In the genomic region with DNA sequence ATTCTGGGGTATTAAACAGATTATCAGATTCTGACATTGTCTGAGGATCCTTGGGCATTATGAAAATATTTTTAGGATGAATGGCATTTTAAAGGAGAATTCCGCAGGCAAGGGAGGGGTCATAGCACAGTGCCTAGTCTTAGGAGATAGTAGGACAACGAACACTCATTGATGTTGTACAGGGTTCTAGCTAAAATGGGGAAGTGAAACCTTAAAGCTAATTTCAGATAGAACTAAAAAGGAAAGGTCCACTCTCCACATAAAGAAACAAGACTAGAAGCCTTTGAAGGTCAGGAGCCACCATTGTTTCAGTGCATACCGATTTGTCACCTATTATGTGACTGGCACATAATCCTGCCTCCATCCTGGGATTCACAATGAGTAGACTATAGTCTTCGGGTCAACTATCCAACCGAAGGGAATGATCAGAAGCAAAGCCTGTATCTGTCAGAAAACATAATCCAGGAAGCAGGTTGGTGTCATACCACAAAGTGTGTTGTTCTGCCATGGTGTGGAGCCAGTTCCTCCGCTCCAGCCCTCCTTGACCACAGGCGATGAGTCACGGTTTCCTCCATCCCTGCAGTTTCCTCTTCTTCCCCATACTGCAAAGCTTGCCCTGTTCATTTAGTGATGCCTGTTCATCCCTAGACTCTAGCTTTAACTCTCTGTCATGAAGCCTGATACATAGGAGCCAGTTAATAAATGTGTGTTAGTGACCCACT, we compare ENCODE assay signal across 14 mouse cellular contexts.
A peak's percentile ranks its signal among the peaks of the same experiment; 100 is the strongest.
DNase-seq lines count a peak whose midpoint lies in the region; ATAC-seq and TF ChIP-seq lines count a peak whose summit lies in the region.
"Had no signal": no experiment of that assay in that cellular context is flagged by ENCODE, and none has a peak within 500 bp of the region (broad histone marks: within the 10 kb centered on the region; RNA-seq: fewer than 3 reads in every experiment).

No protein-coding gene starts in this region.

- no peak for TF ChIP-seq POLR2A in CH12.LX (IDR thresholded peaks at IDR 0.05; ENCODE audit: low read depth, low read length)
- no peak for TF ChIP-seq POLR2A in myocyte (IDR thresholded peaks at IDR 0.05; ENCODE audit: insufficient read length, low read depth)

- no peaks in the 10 kb centered on the region for H3K9me3 ChIP-seq in CH12.LX (replicated peaks; ENCODE audit: low read length)
- H3K9me3 ChIP-seq in hindbrain, postnatal 0 days (ENCODE audit: low read length), result no peaks in the 10 kb centered on the region
- H3K9me3 ChIP-seq in limb, embryonic 10.5 days (replicated peaks), result no peaks in the 10 kb centered on the region
- H3K9me3 ChIP-seq: heart, embryonic 15.5 days; limb, embryonic 15.5 days had no signal

- peak; percentile 92 to 93 for ATAC-seq in hematopoietic stem cell, adult 5-6 weeks (replicated peaks in 1 of 2; ENCODE audit: insufficient read depth in 1 of 2, low FRiP score in 2 of 2, low TSS enrichment in 1 of 2, low read depth in 1 of 2, poor library complexity in 2 of 2, severe bottlenecking in 2 of 2)
- no peak for ATAC-seq in hindbrain, postnatal 0 days
- ATAC-seq: activated CD4-positive, CD25-positive, alpha-beta regulatory T cell, adult 4 months; inflammation-experienced regulatory T-cells, adult 6 months had no signal

- in situ Hi-C loops in CH12.LX (cut with MboI; ENCODE audit: low pct_ligation_motif_present, low pct_unique_long_range_greater_than_20kb, low sequenced_read_pairs), result no loop called here

- TF ChIP-seq EP300 in CH12.LX (IDR thresholded peaks at IDR 0.05; ENCODE audit: low read length), result peak; percentile 94

- no peak for TF ChIP-seq CTCF in CH12.LX (conservative IDR thresholded peaks at IDR 0.05 in 1 of 2, IDR thresholded peaks at IDR 0.05 in 1 of 2; ENCODE audit: low read depth in 2 of 2, low read length in 2 of 2)
- TF ChIP-seq CTCF in hindbrain, postnatal 0 days (IDR thresholded peaks at IDR 0.05; ENCODE audit: low read depth), result no peak

- H3K36me3 ChIP-seq in CH12.LX (replicated peaks in 1 of 2; ENCODE audit: control insufficient read depth in 1 of 2, insufficient read depth in 1 of 2, low read length in 1 of 2) (no peaks in the 10 kb centered on the region), myocyte (ENCODE audit: control insufficient read depth, insufficient read depth) (no peaks in the 10 kb centered on the region)
- no peaks in the 10 kb centered on the region for H3K36me3 ChIP-seq in hindbrain, postnatal 0 days (ENCODE audit: insufficient read depth, low read length)
- H3K36me3 ChIP-seq in limb, embryonic 10.5 days, result no peaks in the 10 kb centered on the region
- H3K36me3 ChIP-seq: heart, embryonic 15.5 days; limb, embryonic 15.5 days had no signal

- peaks cover 12 to 50% of the 10 kb centered on the region in 2 experiments for H3K4me1 ChIP-seq in CH12.LX (ENCODE audit: control insufficient read depth in 1 of 2, insufficient read depth in 2 of 2)
- H3K4me1 ChIP-seq in hindbrain, postnatal 0 days (ENCODE audit: insufficient read depth, low read length), result no peaks in the 10 kb centered on the region
- H3K4me1 ChIP-seq in limb, embryonic 10.5 days, result no peaks in the 10 kb centered on the region
- H3K4me1 ChIP-seq: limb, embryonic 15.5 days had no signal

- H3K4me3 ChIP-seq in CH12.LX (replicated peaks in 1 of 3; ENCODE audit: low read depth in 2 of 3, low read length in 2 of 3, poor library complexity in 1 of 3) (peak overlapping the region in 1 of 3 experiments; percentile 37), myocyte (no peak overlapping the region)
- H3K4me3 ChIP-seq in hindbrain, postnatal 0 days (ENCODE audit: low read length), result no peak overlapping the region
- H3K4me3 ChIP-seq in limb, embryonic 10.5 days, result no peak overlapping the region
- H3K4me3 ChIP-seq: heart, embryonic 15.5 days; limb, embryonic 15.5 days had no signal

- H3ac ChIP-seq in myocyte (ENCODE audit: control insufficient read depth, insufficient read length), result no peak overlapping the region

- H3K27ac ChIP-seq in CH12.LX (ENCODE audit: insufficient read depth, low read depth), result peak overlapping the region; percentile 83
- H3K27ac ChIP-seq in hindbrain, postnatal 0 days, result no peak overlapping the region
- H3K27ac ChIP-seq in limb, embryonic 10.5 days, result no peak overlapping the region
- H3K27ac ChIP-seq: heart, embryonic 15.5 days; limb, embryonic 15.5 days had no signal

- dilution Hi-C loops in CH12.LX (cut with MboI; ENCODE audit: extremely low pct_ligation_motif_present, extremely low pct_unique_long_range_greater_than_20kb, low sequenced_read_pairs), result no loop called here

- no peaks in the 10 kb centered on the region for H3K27me3 ChIP-seq in CH12.LX (replicated peaks)
- H3K27me3 ChIP-seq in myocyte (ENCODE audit: control insufficient read depth, insufficient read depth, insufficient read length), result no peaks in the 10 kb centered on the region
- H3K27me3 ChIP-seq in hindbrain, postnatal 0 days (ENCODE audit: insufficient read depth, low read length), result no peaks in the 10 kb centered on the region
- H3K27me3 ChIP-seq in limb, embryonic 10.5 days (ENCODE audit: low read depth, poor library complexity, severe bottlenecking), result no peaks in the 10 kb centered on the region
- H3K27me3 ChIP-seq: heart, embryonic 15.5 days; limb, embryonic 15.5 days had no signal

- H3K4me2 ChIP-seq in CH12.LX (ENCODE audit: insufficient read depth, low read depth, poor library complexity, severe bottlenecking), result peak overlapping the region; percentile 91
- peak overlapping the region; percentile 35 for H3K4me2 ChIP-seq in myocyte (ENCODE audit: low read depth)
- H3K4me2 ChIP-seq in hindbrain, postnatal 0 days (ENCODE audit: low read depth, low read length), result no peak overlapping the region
- H3K4me2 ChIP-seq: heart, embryonic 15.5 days; limb, embryonic 15.5 days had no signal

- no peak; the same call in 1 of the 2 replicates for TF ChIP-seq RAD21 in CH12.LX (IDR thresholded peaks at IDR 0.05; ENCODE audit: low read depth, low read length)

- 89% methylated on average over 8 of the region's 8 CpGs for WGBS in hindbrain, postnatal 0 days
- 91% methylated on average over 8 of the region's 8 CpGs for WGBS in limb, embryonic 10.5 days

- no peaks in the 10 kb centered on the region for H3K79me2 ChIP-seq in CH12.LX (replicated peaks; ENCODE audit: control insufficient read depth, extremely low read depth, insufficient read depth, poor library complexity, severe bottlenecking)
- no peaks in the 10 kb centered on the region for H3K79me2 ChIP-seq in myocyte (ENCODE audit: control insufficient read depth, insufficient read depth)

- peak; percentile 42 for DNase-seq in layer of hippocampus, adult 9-11 months
- DNase-seq in layer of hippocampus, postnatal 10 days (ENCODE audit: low spot score in 2 of 2), result no peak
- DNase-seq in CH12.LX (ENCODE audit: extremely low read depth), result peak; percentile 74
- no peak for DNase-seq in cerebellum, adult 18-20 months
- no peak for DNase-seq in hindbrain, postnatal 0 days (ENCODE audit: low spot score)
- no peak for DNase-seq in limb, embryonic 10.5 days (ENCODE audit: low spot score)
- DNase-seq: cerebellum, adult 9-11 months; kidney, postnatal 10 days had no signal

- no peak overlapping the region for H3K9ac ChIP-seq in CH12.LX (ENCODE audit: insufficient read depth, low read depth)
- no peak overlapping the region for H3K9ac ChIP-seq in hindbrain, postnatal 0 days (replicated peaks; ENCODE audit: low read length)
- H3K9ac ChIP-seq: heart, embryonic 15.5 days; limb, embryonic 15.5 days had no signal

TF ChIP-seq in CH12.LX, 34 proteins besides CTCF, POLR2A, EP300 and RAD21 (continues in another document):
- TF ChIP-seq ELF1 (IDR thresholded peaks at IDR 0.05; ENCODE audit: low read depth, low read length) (peak; percentile 49; the same call in 1 of the 2 replicates), USF2 (conservative IDR thresholded peaks at IDR 0.05; ENCODE audit: low read depth, low read length) (no peak), MEF2A (IDR thresholded peaks at IDR 0.05; ENCODE audit: borderline replicate concordance, low read depth, low read length) (peak; percentile 89), MAFK (IDR thresholded peaks at IDR 0.05; ENCODE audit: insufficient replicate concordance, low read length) (peak; percentile 67; the same call in 1 of the 2 replicates), MXI1 (IDR thresholded peaks at IDR 0.05; ENCODE audit: low read depth, low read length) (peak; percentile 41; the same call in 1 of the 2 replicates), E2F4 (IDR thresholded peaks at IDR 0.05; ENCODE audit: insufficient replicate concordance, low read depth, low read length) (no peak), ETS1 (conservative IDR thresholded peaks at IDR 0.05; ENCODE audit: low read depth, low read length) (peak; percentile 36; the same call in 1 of the 2 replicates), JUND (conservative IDR thresholded peaks at IDR 0.05; ENCODE audit: low read depth, low read length) (peak; percentile 81), IRF4 (IDR thresholded peaks at IDR 0.05; ENCODE audit: low read depth, low read length) (peak; percentile 97), CHD2 (IDR thresholded peaks at IDR 0.05; ENCODE audit: low read length) (0 out of 2 replicates have a peak, but pooled peaks have one; percentile 29), RCOR1 (conservative IDR thresholded peaks at IDR 0.05; ENCODE audit: low read depth, low read length) (0 out of 2 replicates have a peak, but pooled peaks have one; percentile 33), ZC3H11A (IDR thresholded peaks at IDR 0.05; ENCODE audit: low read depth, low read length) (no peak)

TF ChIP-seq in myocyte, 11 proteins besides CTCF, POLR2A, EP300 and RAD21:
- TF ChIP-seq MYOG (IDR thresholded peaks at IDR 0.05; ENCODE audit: control insufficient read depth in 1 of 3, insufficient read depth in 1 of 3, insufficient read length in 2 of 3, low read depth in 2 of 3), result no peak
- TF ChIP-seq TCF12 (IDR thresholded peaks at IDR 0.05; ENCODE audit: insufficient read depth, poor library complexity, severe bottlenecking), result no peak
- TF ChIP-seq E2F4 (IDR thresholded peaks at IDR 0.05; ENCODE audit: insufficient read depth), result no peak
- TF ChIP-seq SRF (IDR thresholded peaks at IDR 0.05; ENCODE audit: control insufficient read depth, insufficient read length, low read depth), result no peak
- no peak for TF ChIP-seq USF1 (IDR thresholded peaks at IDR 0.05; ENCODE audit: low read depth)
- no peak for TF ChIP-seq MYOD1 (IDR thresholded peaks at IDR 0.05; ENCODE audit: control insufficient read depth in 1 of 3, insufficient read length in 2 of 3, low read depth in 2 of 3)
- no peak for TF ChIP-seq REST (IDR thresholded peaks at IDR 0.05; ENCODE audit: insufficient read depth, insufficient read length)
- TF ChIP-seq MAX (IDR thresholded peaks at IDR 0.05; ENCODE audit: low read depth), result no peak
- TF ChIP-seq TCF3 (IDR thresholded peaks at IDR 0.05; ENCODE audit: insufficient read length, low read depth), result no peak
- no peak for TF ChIP-seq POLR2AphosphoS2 (IDR thresholded peaks at IDR 0.05; ENCODE audit: insufficient read length, low read depth)

Comparison
In these comparisons a context has a peak if more than half of its experiments do, and no peak if none do; other contexts are left out.
1. DNase-seq: peak in layer of hippocampus, adult 9-11 months (single experiment) and CH12.LX (single experiment); none in layer of hippocampus, postnatal 10 days (0 of 2), cerebellum, adult 18-20 months (0 of 2), hindbrain, postnatal 0 days (single experiment) and limb, embryonic 10.5 days (single experiment).